Mouse (Mus musculus): ENCODE measurements around the gene Wdr66.
"Not testable (repeated sequence)": the region's sequence is repeated elsewhere in the genome, so short reads cannot be mapped to it uniquely, and the experiment has no call there.

Gene Wdr66

GRCm38 (mm10) chr5:123251834-123252233 is at the start of gene Wdr66:
Gene Wdr66, plus strand, starts transcription at chr5:123252102.
- DNase-seq, result peak; percentile 79

GRCm38 (mm10) chr5:123202771-123203170 is 49.1 kb upstream of the Wdr66 start:
- DNase-seq, result not testable (repeated sequence)

- not testable (repeated sequence) for DNase-seq
These were observed 48.3 kb upstream of the Wdr66 start for GRCm38 (mm10) chr5:123203591-123203990.

GRCm38 (mm10) chr5:123222346-123223050 is 29.4 kb upstream of the Wdr66 start:
- DNase-seq, result not testable (repeated sequence)

GRCm38 (mm10) chr5:123223051-123223410 is 28.9 kb upstream of the Wdr66 start:
- no peak for DNase-seq

GRCm38 (mm10) chr5:123223861-123224260 is 28.0 kb upstream of the Wdr66 start:
- not testable (repeated sequence) for DNase-seq

- no peak for DNase-seq
These were observed 25.1 kb upstream of the Wdr66 start for GRCm38 (mm10) chr5:123226851-123227250.

GRCm38 (mm10) chr5:123227762-123228523 is 24.0 kb upstream of the Wdr66 start:
- peak; percentile 96 for DNase-seq

GRCm38 (mm10) chr5:123228524-123228922 is 23.4 kb upstream of the Wdr66 start:
- DNase-seq, result no peak

GRCm38 (mm10) chr5:123229296-123229695 is 22.6 kb upstream of the Wdr66 start:
- no peak for DNase-seq

GRCm38 (mm10) chr5:123232180-123232579 is 19.7 kb upstream of the Wdr66 start:
- DNase-seq, result no peak

- DNase-seq, result no peak
These were observed 16.2 kb upstream of the Wdr66 start for GRCm38 (mm10) chr5:123235731-123236130.

GRCm38 (mm10) chr5:123236426-123236825 is 15.5 kb upstream of the Wdr66 start:
- DNase-seq, result no peak

GRCm38 (mm10) chr5:123239501-123239900 is 12.4 kb upstream of the Wdr66 start:
- DNase-seq, result no peak

- DNase-seq, result peak; percentile 54
These were observed 6.4 kb upstream of the Wdr66 start for GRCm38 (mm10) chr5:123245518-123245917.

GRCm38 (mm10) chr5:123251390-123251789 is 512 bp upstream of the Wdr66 start:
- DNase-seq, result no peak

- peak; percentile 59 for DNase-seq
These were observed 5.2 kb downstream of the Wdr66 start for GRCm38 (mm10) chr5:123256841-123257755.

GRCm38 (mm10) chr5:123258990-123259389 is 7.1 kb downstream of the Wdr66 start:
- DNase-seq, result peak; percentile 88

GRCm38 (mm10) chr5:123260698-123261097 is 8.8 kb downstream of the Wdr66 start:
- DNase-seq, result no peak

GRCm38 (mm10) chr5:123266909-123267308 is 15.0 kb downstream of the Wdr66 start:
- DNase-seq, result no peak

- no peak for DNase-seq
These were observed 16.9 kb downstream of the Wdr66 start for GRCm38 (mm10) chr5:123268477-123269474.

GRCm38 (mm10) chr5:123270917-123271316 is 19.0 kb downstream of the Wdr66 start:
- no peak for DNase-seq
